Mouse (Mus musculus) layer of hippocampus, postnatal 14 days (tissue): ENCODE measurements around the gene Zfp740. TPM values are rescaled to one million over a fixed set of nuclear protein-coding genes. Genes with fewer than 3 reads are reported as not detected.
"Not testable (repeated sequence)": the region's sequence is repeated elsewhere in the genome, so short reads cannot be mapped to it uniquely, and the experiment has no call there.

Experiments used
- DNase-seq, 2 experiments: peaks; one replicate each; pipeline ENCODE4 v3.0.0; 2021 to 2022; ENCODE audit warnings: low spot score in 2 of 2, mixed read lengths in 1 of 2
- long read RNA-seq, 2 experiments: library from polyadenylated mRNA; stranded (forward); transcript quantifications; one replicate each; pipeline ENCODE4 v2.0.0; 2021
- total RNA-seq, 2 experiments: library from RNA; stranded (reverse); gene quantifications; 2 replicates each; pipeline ENCODE4 v1.2.3; 2021

Zfp740 gene
- total RNA-seq, result 10 to 100 TPM; 69.8 to 76.3 TPM
- long read RNA-seq, experiment 1, transcript Zfp740-209 (7 exons, 989 nt), result major isoform, 5 of 30 reads
- long read RNA-seq, experiment 1, partial matches to known transcripts, result 2 of 30 reads
- long read RNA-seq, experiment 1, other reads (novel, unspliced or antisense), result 22 of 30 reads
- long read RNA-seq, experiment 2, full-length matches to known transcripts, result 3 of 25 reads
- long read RNA-seq, experiment 2, partial matches to known transcripts, result 0 of 25 reads
- long read RNA-seq, experiment 2, other reads (novel, unspliced or antisense), result 22 of 25 reads

DNA sequence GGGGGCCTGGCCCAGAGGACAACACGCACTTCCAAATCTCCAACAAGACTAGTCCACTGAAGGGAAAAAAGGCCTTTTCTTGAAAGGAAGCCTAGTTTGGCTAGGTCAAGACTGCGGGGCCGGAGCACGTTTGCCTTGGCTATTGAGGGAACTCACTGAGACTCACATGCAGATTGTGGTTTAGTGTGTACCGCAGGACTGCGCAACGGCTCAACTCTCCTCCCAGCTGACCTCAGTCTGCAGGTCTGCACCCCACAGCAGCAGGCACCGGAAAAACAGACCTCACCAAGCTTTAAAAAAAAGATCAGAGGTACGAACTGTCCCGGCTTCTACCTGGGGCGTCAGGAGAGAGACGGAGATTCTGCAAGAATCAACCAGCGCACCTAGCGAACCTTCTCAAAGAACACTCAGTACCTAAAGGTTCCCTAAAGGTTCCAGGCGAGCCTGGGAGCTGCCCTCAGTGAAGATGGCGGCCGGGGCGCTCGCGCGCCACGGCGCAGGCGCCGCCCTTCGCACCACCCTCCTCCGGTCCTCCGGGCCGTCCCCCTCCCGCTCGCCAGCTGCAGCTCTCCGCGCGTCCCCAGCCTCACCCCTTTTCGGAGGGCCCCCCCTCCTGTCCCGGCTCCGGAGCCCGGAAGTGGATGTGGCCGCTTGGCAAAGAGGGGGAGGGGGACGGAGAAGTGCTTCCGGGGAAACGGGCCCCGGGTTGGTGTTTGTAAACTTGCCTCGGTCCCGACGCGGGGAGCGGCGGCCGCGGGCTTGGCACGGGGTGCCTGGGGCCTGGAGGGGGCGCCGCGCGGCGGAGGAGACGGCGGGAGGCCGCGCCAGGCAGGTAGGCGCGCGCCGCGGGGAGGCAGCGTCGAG is at the start of gene Zfp740:
Zfp740 (plus strand) TSS at position 279 of the 864 bp plus-strand sequence.
- DNase-seq, result peak; percentile 90 to 96

DNA sequence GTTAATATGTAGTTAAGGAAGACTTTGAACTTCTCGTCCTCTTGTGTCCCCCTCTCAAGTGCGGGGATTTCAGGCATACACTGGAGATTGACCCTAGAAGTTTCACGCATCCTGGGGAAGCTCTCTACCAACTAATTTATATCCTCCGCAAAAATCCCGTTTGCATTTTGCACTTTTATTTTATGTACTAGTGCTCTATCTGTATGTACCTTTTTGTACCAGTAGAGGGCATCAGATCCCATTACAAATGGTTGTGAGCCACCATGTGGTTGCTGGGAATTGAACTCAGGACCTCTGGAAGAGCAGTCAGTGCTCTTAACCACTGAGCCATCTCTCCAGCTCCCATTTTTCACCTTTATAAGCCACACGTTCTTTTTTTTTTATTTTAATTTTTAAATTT is 48.0 kb upstream of the Zfp740 start:
- DNase-seq, result not testable (repeated sequence)

DNA sequence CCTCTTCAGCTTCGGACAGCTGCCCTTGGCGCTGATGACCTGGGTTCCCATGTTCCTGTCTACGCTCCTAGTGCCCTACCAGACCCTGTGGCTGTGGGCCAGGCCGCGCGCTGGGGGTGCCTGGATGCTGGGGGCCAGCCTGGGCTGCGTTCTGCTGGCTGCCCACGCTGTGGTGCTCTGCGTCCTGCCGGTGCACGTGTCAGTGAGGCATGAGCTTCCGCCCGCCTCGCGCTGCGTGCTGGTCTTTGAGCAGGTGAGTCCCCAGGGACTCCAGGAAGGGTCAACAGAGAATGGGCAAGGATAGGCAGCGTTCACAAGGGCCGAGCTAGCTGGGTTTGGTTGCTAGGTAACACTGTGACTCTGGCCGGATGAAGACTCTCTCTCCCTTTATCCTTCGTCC is 46.2 kb upstream of the Zfp740 start:
- DNase-seq, result no peak

GRCm38 (mm10) chr15:102160415-102161060 is 42.5 kb upstream of the Zfp740 start:
- no peak for DNase-seq

DNA sequence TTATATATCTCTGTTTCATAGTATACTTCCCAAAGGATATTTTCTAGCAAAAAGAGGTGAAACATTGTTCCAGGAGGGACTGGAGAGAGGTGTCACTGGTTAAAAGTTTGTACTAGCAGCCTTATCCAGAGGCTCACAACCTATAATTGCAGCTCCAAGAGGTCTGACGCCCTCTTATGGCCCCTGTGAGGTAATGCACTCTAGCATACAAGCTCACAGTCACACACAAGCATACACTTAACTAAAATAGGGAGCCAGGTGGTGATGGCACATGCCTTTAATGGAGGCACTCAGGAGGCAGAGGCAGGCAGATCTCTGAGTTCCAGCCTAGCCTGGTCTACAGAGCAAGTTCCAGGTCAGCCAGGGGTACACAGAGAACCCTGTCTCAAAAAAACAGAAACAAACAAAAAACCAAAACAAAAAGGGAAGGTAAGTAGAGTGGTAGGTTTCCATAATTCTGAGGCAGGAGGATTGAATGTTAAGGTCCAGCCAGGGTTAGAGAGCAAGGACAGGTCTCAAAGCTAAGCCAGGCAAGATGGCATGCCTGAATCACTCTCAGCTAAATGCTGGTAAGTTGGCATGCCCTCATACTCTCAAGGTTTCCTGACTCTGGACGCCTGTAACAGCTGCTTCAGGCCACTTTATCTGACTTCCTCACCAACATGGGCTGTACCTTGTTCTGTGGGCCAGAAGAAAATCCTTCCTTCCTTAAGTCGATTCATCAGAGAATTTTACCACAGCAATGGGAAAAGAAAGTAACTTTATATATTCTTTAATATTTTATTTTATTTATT is 39.0 kb upstream of the Zfp740 start:
- DNase-seq, result no peak

DNA sequence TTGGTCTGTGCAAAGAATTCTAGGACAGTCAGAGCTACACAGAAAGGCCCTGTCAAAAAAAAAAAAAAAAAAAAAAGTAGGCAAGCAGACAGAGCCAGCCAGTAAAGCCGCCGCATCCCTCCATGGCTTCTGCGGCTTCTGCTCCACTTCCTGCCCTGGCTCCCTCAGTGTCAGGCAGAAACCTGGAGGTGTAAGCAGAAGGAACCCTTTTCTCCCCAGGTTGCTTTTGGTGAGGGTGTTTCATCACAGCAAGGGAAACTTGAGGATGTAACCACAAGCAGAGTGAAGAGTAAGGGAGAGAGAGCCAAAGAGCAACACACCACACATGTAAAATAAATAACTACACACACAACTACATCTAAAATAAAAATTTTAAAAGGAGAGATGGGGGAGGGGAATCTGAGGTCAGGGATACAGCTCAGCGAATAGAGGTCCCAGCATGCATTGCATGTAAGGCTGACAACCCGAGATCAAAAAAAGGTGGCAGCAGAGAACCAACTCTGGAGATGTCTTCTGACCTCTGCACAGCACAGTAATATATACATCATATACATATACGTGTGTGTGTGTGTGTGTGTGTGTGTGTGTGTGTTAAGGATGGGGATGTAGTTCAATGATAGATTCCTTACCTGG is 37.5 kb upstream of the Zfp740 start:
- DNase-seq, result no peak

DNA sequence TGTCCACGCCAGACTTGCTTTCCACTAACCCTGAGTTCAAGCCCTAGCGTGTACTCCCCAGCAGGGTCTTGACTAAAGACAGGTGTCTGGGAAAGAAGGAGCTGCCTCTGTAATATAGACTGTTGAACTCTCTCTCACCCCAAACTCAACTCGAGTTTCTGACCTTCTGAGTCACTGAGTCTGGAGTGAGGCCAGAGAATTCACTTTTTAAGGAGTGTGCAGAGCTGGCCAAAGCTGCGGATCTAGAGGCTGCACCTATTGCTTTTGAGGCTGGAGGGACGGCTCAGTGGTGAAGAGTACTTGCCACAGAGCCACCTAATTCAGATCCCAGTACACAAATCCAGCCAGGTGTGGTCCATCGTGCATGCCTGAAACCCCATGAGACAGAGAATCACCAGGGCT is 35.4 kb upstream of the Zfp740 start:
- DNase-seq, result no peak

GRCm38 (mm10) chr15:102169064-102169463 is 34.0 kb upstream of the Zfp740 start:
- DNase-seq, result no peak

DNA sequence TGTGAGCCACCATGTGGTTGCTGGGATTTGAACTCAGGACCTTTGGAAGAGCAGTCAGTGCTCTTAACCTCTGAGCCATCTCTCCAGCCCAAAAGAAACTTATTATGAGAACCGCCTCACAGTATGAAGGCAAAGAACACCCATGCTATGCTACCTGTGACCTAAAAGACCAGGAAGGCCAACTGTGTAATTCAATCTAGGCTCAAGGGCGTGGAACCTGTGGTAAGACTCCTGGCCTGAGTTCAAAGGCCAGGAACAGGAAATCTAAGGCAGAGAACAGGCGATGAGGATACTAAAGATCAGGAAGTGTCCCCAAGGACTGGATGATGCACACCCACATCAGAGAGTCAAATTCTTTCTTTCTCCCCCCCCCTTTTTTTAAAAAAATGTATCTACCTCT is 29.5 kb upstream of the Zfp740 start:
- no peak for DNase-seq

GRCm38 (mm10) chr15:102175736-102176319 is 27.2 kb upstream of the Zfp740 start:
- DNase-seq, result no peak

DNA sequence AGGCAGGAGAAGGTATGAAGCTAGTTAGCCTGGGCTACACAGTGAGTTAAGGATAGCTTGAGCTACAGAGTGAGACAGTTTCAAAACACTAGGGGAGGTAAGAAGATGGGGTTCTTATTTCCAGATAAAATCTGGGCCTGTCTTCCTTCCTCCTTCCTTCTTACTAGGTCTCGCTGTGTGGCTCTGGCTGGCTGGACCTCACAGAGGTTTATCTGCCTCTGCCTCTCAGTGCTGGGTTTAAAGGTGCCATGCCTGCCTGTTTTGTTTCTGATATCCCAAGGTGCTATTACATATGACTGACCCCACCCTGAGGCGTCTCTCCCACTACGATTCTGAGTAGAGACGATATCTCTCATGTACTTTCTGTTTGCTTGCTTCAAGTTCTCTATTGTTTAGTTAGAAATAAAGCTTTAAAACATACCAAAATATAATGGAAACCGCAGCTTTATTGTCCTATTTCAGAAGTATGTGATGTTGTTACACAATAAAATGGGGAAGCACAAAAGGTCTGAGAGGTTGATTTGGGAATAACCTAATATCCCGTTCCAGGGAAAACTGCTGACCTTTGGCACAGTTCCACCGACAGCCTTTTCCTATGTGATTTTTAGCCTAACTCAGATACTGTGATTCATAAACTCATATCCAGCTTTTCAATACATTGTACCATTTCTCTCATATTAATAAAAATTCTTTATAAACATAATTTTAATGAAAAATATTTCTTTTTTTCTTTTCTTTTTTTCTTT is 26.3 kb upstream of the Zfp740 start:
- DNase-seq, result no peak

DNA sequence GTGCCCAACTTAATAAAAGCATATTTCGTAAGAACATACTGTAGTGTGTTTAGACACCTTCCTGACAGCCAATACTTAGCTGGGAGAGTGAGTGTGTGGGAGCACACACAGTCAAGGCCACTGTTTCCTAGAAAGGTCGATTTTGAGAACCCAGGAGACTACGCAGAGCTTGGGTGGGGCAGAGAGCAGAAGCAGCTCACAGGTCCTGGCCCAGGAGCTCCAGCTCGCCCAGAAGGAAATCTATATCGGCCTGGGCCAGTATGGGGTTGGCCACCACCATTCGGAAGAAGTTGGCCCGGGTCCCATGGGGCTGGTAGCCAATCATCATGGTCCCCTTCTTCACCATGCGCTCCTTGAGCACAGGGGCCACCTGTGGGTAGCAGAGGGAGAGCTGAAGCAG is 25.6 kb upstream of the Zfp740 start:
- DNase-seq, result no peak

- peak; percentile 69 to 73 for DNase-seq
These were observed 24.8 kb upstream of the Zfp740 start for GRCm38 (mm10) chr15:102178279-102178678.

DNA sequence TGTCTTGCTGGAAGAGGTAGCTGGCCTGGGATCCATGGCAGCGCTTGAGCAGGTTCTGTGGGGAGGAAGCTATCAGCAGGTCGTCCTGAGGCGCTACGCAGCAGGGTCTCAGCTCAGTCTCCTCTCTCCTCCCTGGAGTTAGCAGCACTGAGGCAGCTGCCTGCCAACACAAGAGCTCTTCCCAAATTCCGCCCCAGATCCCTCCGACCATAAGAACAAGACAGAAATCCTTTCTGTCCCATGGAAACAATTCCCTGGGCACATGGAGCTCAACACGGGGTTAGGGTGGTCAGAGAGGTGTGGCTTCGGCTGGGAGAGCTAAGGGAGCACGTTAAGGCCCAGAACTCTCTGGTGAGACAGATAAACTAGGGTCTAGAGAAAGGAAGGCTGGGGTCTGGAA is 23.9 kb upstream of the Zfp740 start:
- DNase-seq, result no peak

- DNase-seq, result no peak
These were observed 23.1 kb upstream of the Zfp740 start for GRCm38 (mm10) chr15:102179924-102180323.

DNA sequence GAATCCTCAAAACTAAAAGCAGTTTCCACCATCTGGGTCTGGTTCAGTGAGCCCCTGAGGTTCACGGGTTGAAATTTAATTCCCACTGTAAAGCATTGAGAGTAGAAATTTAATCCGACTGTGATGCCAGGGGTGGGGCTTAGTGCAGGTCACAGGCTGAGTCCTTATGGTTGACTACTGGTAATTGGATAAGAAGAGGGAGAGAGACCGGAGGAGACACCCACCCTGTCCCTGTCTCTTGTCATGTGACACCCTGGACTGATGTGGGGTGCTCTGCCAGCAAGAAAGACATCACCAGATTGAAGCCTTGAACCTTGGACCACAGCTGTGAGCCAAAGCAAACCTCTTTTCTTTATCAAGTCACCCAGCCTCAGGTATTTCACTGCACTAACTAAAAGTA is 20.0 kb upstream of the Zfp740 start:
- no peak for DNase-seq

DNA sequence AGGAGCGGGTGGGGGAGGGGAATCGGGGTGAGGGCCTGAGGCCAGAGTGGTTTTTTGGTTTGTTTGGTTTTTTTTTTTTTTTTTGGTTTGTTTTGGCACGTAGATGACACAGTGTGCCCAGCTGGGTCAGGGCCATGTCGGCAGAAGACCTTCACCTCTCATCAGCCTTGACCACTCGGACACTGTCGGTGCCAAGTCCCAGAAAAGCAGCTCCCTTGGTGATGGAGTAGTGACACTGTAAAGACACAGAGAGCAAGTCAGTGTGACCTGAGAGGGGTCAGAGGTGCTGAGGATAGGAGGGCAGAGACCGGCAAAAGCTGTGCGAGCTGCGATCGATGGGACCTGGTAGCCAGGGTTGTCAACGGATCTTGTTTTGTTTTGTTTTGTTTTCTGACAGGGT is 16.8 kb upstream of the Zfp740 start:
- DNase-seq, result no peak

DNA sequence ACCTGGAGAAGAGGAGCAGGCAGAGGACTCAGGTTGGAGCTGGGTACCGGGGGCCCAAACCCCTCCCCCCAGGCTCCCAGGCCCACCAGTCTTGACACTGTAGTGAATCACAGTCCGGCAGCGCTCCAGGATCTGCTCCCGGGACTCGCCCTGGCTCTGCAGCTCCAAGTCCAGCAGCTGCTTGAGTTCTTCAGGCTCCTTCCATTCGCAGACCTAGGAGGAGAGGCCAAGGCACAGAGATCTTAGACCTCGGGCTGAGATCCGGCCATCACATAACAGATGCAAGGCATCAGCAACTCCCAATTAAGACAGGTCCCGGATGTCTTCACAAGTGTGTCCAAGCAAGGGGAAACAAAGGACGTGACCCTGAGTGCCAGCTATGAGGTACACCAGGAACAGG is 15.0 kb upstream of the Zfp740 start:
- no peak for DNase-seq

DNA sequence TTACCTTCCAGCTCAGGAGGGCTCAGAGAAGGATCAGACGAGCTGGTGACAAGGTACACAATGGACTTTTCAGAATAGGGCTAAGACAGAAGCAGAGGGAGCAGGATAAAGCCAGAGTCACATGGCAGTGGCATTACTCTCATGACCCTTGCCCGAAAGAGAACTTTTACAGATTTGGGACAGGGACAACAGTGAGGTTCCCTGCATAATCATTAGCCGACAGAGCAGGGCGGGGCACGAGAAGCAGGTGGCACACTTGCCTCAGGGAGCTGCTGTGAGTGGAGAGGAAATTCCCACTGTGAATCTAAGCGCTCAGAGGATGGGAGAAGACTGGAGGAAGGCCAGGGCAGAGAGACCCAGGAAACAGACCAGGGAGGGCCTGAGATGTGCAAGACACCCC is 14.2 kb upstream of the Zfp740 start:
- DNase-seq, result no peak

DNA sequence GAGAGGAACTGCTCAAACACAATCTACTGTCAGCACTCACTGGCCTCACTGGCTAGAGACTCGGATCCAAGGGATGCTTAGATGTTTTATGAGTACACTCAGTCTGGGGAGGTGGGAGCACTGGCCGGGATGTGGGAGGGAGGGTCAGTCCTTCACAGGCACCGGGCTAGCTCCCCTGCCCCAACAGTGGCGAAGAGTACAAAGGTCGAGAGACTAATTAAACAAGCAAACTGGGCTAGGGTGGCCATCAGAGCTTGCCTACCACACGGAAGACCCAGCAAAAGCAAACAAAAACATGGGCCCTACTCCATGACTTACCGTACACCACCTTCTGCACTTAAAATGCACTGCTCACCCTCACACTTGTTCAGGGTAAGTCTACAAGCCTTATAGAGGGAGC is 11.3 kb upstream of the Zfp740 start:
- no peak for DNase-seq
